Mouse (Mus musculus): ENCODE data around the gene Olfr509. TPM values are rescaled to one million over a fixed set of nuclear protein-coding genes. Genes with fewer than 3 reads are reported as not detected.
"Not testable (repeated sequence)": the region's sequence is repeated elsewhere in the genome, so short reads cannot be mapped to it uniquely, and the experiment has no call there.

The Olfr509 gene
- polyA plus RNA-seq (2015; fragmentation: Nextera tagmentation; extraction: Ambion mirVana): 0.04 TPM in 1 of 2 replicates, not detected in the other

GRCm38 (mm10) chr7:108651806-108652205 is at the start of gene Olfr509:
Olfr509 (minus strand) TSS chr7:108651906.
- H3K9ac ChIP-seq: no peak within 1 kb of the TSS
- no peak for ATAC-seq (ENCODE audit: low FRiP score, low read depth)
- H3K27me3 ChIP-seq: no peaks in the 10 kb centered on the region

GRCm38 (mm10) chr7:108678886-108679285 is 27.2 kb upstream of the Olfr509 start:
- Histone ChIP-seq H3K4me3 (no peak overlapping the region), H3K9me3 (no peaks in the 10 kb centered on the region), H3K4me2 (no peak overlapping the region), H3K4me1 (replicated peaks) (no peaks in the 10 kb centered on the region), H3K27me3 (no peaks in the 10 kb centered on the region), H3K36me3 (no peaks in the 10 kb centered on the region), H3K9ac (no peak overlapping the region), H3K27ac (replicated peaks) (no peak overlapping the region)
- WGBS: 88% methylated on average over 4 of the region's 4 CpGs
- no peak for ATAC-seq (ENCODE audit: low FRiP score, low read depth)

More at GRCm38 (mm10) chr7:108651806-108652205, at the start of gene Olfr509:
- H3K4me2 ChIP-seq: no peak within 1 kb of the TSS
- no peaks in the 10 kb centered on the region for H3K36me3 ChIP-seq
- no peak within 1 kb of the TSS for H3K4me3 ChIP-seq
- H3K9me3 ChIP-seq: no peaks in the 10 kb centered on the region
- H3K27ac ChIP-seq (replicated peaks): no peak within 1 kb of the TSS
- no peaks in the 10 kb centered on the region for H3K4me1 ChIP-seq (replicated peaks)

- Histone ChIP-seq H3K4me2 (no peak overlapping the region), H3K4me1 (replicated peaks) (no peaks in the 10 kb centered on the region), H3K36me3 (no peaks in the 10 kb centered on the region), H3K9me3 (no peaks in the 10 kb centered on the region), H3K27me3 (no peaks in the 10 kb centered on the region), H3K27ac (replicated peaks) (no peak overlapping the region), H3K4me3 (no peak overlapping the region), H3K9ac (no peak overlapping the region)
- no peak for ATAC-seq (ENCODE audit: low FRiP score, low read depth)
- WGBS: 77% methylated on average over 1 of the region's 1 CpGs
Measured at GRCm38 (mm10) chr7:108671058-108671457, 19.4 kb upstream of the Olfr509 start.

GRCm38 (mm10) chr7:108666118-108666517 is 14.4 kb upstream of the Olfr509 start, which contains the start of gene Olfr510:
Olfr510 (plus strand) TSS chr7:108666418.
- H3K9ac ChIP-seq: no peak within 1 kb of the TSS
- WGBS: 93% methylated on average over 1 of the region's 1 CpGs
- no peaks in the 10 kb centered on the region for H3K4me1 ChIP-seq (replicated peaks)
- ATAC-seq (ENCODE audit: low FRiP score, low read depth): no peak
- no peak within 1 kb of the TSS for H3K27ac ChIP-seq (replicated peaks)
- H3K27me3 ChIP-seq: no peaks in the 10 kb centered on the region
- no peak within 1 kb of the TSS for H3K4me3 ChIP-seq
- no peaks in the 10 kb centered on the region for H3K9me3 ChIP-seq
- no peak within 1 kb of the TSS for H3K4me2 ChIP-seq
- no peaks in the 10 kb centered on the region for H3K36me3 ChIP-seq

GRCm38 (mm10) chr7:108662419-108662818 is 10.7 kb upstream of the Olfr509 start:
- no peaks in the 10 kb centered on the region for H3K27me3 ChIP-seq
- no peaks in the 10 kb centered on the region for H3K4me1 ChIP-seq (replicated peaks)
- no peak overlapping the region for H3K9ac ChIP-seq
- H3K4me3 ChIP-seq: no peak overlapping the region
- no peak for ATAC-seq (ENCODE audit: low FRiP score, low read depth)
- no peaks in the 10 kb centered on the region for H3K9me3 ChIP-seq
- H3K36me3 ChIP-seq: no peaks in the 10 kb centered on the region
- no peak overlapping the region for H3K4me2 ChIP-seq
- WGBS: 87% methylated on average over 3 of the region's 3 CpGs
- no peak overlapping the region for H3K27ac ChIP-seq (replicated peaks)

GRCm38 (mm10) chr7:108629694-108630093 is 22.0 kb downstream of the Olfr509 start, which contains the start of gene Olfr508:
Olfr508 (plus strand) TSS chr7:108629994.
- no peak within 1 kb of the TSS for H3K4me3 ChIP-seq
- ATAC-seq (ENCODE audit: low FRiP score, low read depth): no peak
- H3K36me3 ChIP-seq: no peaks in the 10 kb centered on the region
- no peaks in the 10 kb centered on the region for H3K4me1 ChIP-seq (replicated peaks)
- no peak within 1 kb of the TSS for H3K27ac ChIP-seq (replicated peaks)
- no peak within 1 kb of the TSS for H3K9ac ChIP-seq
- 80% methylated on average over 3 of the region's 3 CpGs for WGBS
- H3K9me3 ChIP-seq: no peaks in the 10 kb centered on the region
- no peaks in the 10 kb centered on the region for H3K27me3 ChIP-seq
- no peak within 1 kb of the TSS for H3K4me2 ChIP-seq

GRCm38 (mm10) chr7:108621514-108621913 is 30.2 kb downstream of the Olfr509 start, which contains the start of gene Olfr507:
Olfr507 (plus strand) TSS chr7:108621814.
- Histone ChIP-seq H3K4me2 (no peak within 1 kb of the TSS), H3K27me3 (no peaks in the 10 kb centered on the region), H3K9me3 (no peaks in the 10 kb centered on the region), H3K9ac (no peak within 1 kb of the TSS), H3K4me1 (replicated peaks) (no peaks in the 10 kb centered on the region), H3K27ac (replicated peaks) (no peak within 1 kb of the TSS), H3K4me3 (no peak within 1 kb of the TSS), H3K36me3 (no peaks in the 10 kb centered on the region)
- ATAC-seq (ENCODE audit: low FRiP score, low read depth): no peak
- WGBS: 77% methylated on average over 2 of the region's 2 CpGs

GRCm38 (mm10) chr7:108616781-108617180 is 34.9 kb downstream of the Olfr509 start:
- H3K4me3 ChIP-seq; ATAC-seq (ENCODE audit: low FRiP score, low read depth); H3K27ac ChIP-seq (replicated peaks); H3K36me3 ChIP-seq; H3K4me1 ChIP-seq (replicated peaks); H3K27me3 ChIP-seq; H3K4me2 ChIP-seq; H3K9ac ChIP-seq; H3K9me3 ChIP-seq: not testable (repeated sequence)
- WGBS: 70% methylated on average over 3 of the region's 3 CpGs

- 87% methylated on average over 2 of the region's 2 CpGs for WGBS
- Histone ChIP-seq H3K4me3 (no peak overlapping the region), H3K9ac (no peak overlapping the region), H3K9me3 (no peaks in the 10 kb centered on the region), H3K27me3 (no peaks in the 10 kb centered on the region), H3K4me2 (no peak overlapping the region), H3K27ac (replicated peaks) (no peak overlapping the region), H3K4me1 (replicated peaks) (no peaks in the 10 kb centered on the region), H3K36me3 (no peaks in the 10 kb centered on the region)
- ATAC-seq (ENCODE audit: low FRiP score, low read depth): no peak
Measured at GRCm38 (mm10) chr7:108614110-108614509, 37.6 kb downstream of the Olfr509 start.

GRCm38 (mm10) chr7:108610487-108610886 is 41.2 kb downstream of the Olfr509 start, which contains the start of gene Olfr506:
Olfr506 (plus strand) TSS chr7:108610787.
- Histone ChIP-seq H3K4me2 (no peak within 1 kb of the TSS), H3K27me3 (no peaks in the 10 kb centered on the region), H3K4me3 (no peak within 1 kb of the TSS), H3K9me3 (no peaks in the 10 kb centered on the region), H3K9ac (no peak within 1 kb of the TSS), H3K36me3 (no peaks in the 10 kb centered on the region), H3K27ac (replicated peaks) (no peak within 1 kb of the TSS), H3K4me1 (replicated peaks) (no peaks in the 10 kb centered on the region)
- no peak for ATAC-seq (ENCODE audit: low FRiP score, low read depth)

GRCm38 (mm10) chr7:108601916-108602315 is 49.8 kb downstream of the Olfr509 start:
- not testable (repeated sequence) for H3K27me3 ChIP-seq; H3K36me3 ChIP-seq; H3K4me3 ChIP-seq; H3K9ac ChIP-seq; H3K4me2 ChIP-seq; H3K9me3 ChIP-seq; H3K4me1 ChIP-seq (replicated peaks); H3K27ac ChIP-seq (replicated peaks); ATAC-seq (ENCODE audit: low FRiP score, low read depth)
- 84% methylated on average over 3 of the region's 3 CpGs for WGBS

All from hindbrain, embryonic 15.5 days (tissue).